Mouse (Mus musculus): ENCODE results near the gene Prdm2.

Prdm2 gene

DNA sequence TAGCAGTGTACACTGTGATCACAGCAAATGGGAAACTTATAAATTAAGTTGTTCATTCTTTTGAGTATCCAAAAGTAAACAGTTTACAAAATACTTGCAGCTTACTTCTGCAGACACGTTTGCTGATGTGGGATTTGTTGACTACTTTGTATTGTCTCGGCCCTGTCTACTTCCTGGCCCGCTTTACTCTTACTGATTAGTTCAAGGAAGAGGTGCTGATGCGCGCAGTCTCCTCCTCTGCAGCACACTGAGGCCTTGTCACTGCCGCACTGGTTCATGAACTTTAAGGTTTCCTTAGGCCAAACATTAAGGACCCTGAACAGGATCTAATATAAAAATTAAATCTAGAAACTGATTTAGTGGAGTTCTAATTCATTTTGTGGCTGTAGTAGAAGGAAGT lies 58.2 kb downstream of the Prdm2 start:
- no peak for DNase-seq (ENCODE audit: low spot score)

DNA sequence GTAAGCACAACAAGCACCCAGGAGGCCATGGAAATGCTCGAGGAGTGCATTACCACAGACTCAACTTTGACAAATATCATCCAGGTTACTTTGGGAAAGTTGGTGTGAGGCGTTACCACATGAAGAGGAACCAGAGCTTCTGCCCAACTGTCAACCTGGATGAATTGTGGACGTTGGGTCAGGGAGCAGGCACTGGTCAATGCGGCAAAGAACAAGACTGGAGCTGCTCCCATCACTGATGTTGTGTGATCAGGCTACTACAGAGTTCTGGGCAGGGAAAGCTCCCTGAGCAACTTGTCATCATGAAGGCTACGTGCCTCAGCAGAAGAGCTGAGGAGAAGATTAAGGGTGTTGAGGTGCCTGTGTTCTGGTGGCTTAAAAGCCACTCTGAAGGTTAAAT lies 60.2 kb downstream of the Prdm2 start:
- DNase-seq (ENCODE audit: low spot score) = no peak

DNA sequence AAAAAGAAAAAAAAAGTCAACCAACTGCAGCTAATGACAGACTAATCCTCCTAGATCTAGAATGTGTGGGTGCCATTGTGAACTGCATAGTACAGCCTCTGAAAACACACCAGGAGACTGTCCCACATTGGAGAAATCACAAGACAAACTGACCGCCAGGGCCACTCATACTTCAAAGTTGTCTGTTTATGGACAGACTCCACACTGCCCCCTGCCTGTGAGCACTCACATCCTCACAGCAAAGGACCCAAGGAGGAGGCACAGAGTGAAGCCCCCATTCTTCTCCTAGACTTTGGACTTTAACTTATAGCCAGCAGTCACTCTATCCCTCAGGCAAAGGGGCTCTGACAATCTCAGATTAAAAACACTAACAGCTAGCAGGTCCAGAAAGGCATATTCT lies 61.5 kb downstream of the Prdm2 start:
- peak; percentile 24 for DNase-seq (ENCODE audit: low spot score)

DNA sequence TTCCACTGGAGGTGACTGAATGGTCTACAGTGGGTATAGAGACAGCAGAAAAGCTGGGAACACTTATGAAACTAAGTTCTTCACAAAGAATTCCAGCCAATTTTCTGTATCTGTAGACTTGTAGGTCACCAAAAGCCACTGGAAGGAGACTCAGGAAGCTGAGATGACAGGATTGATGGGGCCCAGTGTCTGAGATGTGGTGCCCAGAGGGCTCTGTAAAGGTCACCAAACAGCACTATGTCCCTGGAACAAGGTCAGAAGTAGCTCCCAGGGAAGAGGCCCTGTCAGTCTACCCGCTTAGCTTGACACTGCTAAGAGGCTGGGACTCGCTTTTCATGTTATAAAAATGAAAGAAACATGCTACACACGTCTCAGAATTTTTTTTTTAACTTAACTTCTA lies 65.1 kb downstream of the Prdm2 start:
- DNase-seq (ENCODE audit: low spot score) = no peak

DNA sequence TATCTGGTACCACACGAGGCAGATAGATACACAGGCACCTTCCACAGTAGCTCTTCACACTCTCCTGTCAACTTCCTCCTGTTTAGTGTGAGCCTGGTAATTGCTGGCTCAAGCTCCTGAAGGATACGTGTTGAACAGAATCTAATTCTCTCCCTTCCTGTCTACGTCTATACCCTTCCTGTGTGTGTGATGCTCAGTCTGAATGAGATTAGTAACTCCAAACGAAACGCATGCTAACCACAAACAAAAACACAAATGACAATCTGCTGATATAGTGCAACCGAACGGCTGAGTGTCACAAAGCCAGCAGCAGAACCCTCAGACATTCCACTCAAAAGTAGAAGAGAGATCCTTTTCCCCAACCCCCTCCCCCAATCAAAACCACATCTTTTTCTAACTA lies 69.2 kb downstream of the Prdm2 start:
- no peak for DNase-seq (ENCODE audit: low spot score)

DNA sequence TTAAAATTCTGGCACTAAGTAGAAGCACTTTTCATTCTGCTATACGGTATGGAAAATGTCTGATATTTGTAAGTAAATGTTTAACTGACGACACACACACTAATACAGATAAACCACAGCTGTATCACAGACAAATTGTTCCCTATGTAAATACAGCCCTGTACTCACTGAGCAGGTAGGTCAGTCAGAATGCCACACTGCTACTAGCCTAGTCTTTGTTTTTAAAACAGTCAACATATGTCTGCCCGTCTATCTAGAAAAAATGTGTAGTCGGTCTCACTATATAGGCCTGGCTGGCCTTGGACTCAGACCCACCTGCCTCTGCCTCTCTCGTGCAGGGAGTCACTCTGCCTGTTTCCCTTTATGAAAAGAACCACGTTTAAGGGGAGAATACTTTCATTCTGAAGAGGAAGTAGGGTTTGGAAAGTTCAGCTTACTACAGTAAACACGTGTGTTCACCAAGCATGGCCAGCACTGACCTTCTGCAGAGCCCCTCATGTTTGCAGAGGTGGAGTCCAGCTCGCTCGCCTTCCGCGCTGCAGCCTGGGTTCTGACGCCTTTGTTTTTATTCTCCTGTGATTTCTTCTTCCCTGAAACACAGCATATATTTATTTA lies 71.0 kb downstream of the Prdm2 start:
- no peak for DNase-seq (ENCODE audit: low spot score)

DNA sequence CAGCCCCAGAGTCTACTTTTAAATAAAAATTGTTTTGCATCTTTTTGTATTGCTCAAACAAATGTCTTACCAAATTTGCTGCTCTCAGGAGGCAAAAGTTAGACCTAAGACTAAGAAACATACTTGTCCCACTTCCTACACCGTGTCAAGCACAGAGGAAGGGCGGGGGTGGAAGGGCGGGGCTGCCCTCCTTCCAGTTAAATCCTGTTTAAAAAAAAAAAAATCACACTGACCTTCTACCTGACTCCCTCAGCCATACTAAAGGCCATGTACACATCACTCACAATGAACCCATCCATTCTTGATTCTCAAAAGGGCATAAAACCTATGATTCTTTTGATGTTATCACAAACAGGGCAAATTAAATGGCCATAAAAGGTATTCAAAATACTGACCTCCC lies 71.9 kb downstream of the Prdm2 start:
- no peak for DNase-seq (ENCODE audit: low spot score)

DNA sequence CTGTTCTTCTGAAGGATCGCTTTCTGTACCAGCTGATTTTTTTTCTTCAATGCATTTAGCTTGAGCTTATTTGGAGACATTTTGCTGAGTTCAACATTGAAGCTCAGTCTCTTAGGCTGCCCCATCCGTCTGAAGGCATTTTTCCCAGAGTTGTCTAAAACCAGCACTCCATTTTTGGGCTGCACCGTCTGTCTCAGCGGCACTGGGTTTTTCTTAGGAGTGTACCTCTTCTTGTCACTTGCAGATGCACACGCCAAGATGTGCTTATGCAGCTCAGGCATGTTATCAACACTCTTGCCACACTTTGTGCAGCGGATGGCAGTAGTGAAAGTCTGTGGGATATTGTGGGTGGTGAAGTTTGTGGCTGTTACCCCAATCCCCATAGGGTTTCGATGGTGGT lies 80.4 kb downstream of the Prdm2 start:
- DNase-seq (ENCODE audit: low spot score) = no peak

DNA sequence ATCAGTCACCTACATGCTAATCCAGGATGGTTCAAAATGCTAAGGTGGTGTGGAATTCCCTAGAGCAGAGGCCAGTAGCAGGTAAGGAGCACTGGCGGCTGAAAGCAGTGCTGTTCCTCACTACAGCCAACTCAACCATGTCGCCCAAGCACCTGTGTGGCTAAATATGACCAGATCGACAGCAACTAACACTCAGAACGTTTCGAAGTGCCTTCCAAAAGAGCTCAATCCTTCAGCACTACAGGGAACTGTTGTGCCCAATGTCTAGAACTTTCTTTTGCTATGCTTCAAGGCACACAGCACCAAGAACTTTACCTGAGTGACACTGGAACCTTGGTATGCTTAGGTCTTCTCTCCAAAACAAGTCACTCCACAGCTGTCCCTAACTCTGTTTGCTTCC lies 82.4 kb downstream of the Prdm2 start:
- DNase-seq (ENCODE audit: low spot score) = no peak

DNA sequence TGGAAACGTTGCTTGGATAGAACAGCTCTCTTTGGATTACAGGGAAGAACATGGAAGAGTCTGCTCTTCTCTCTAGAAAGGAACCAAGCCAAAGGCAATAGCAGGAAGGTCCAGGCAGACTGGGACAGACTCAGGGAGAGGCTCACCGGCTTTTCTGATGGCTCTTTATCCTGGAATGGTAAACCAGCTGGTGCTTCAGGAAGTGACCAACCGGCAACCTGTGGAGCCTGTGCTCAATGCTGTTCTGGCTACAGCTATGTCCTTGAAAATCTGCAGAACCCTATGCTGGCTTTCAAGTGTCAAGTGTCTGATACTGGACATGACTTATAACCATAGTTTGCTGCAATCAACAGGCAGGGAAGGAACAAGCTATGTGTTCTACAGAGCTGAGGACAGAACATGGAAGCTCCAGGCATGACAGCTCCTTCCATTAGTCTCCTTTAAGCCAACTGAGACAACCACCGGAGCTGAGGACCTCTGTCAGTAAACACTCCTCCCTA lies 83.5 kb downstream of the Prdm2 start:
- no peak for DNase-seq (ENCODE audit: low spot score)

DNA sequence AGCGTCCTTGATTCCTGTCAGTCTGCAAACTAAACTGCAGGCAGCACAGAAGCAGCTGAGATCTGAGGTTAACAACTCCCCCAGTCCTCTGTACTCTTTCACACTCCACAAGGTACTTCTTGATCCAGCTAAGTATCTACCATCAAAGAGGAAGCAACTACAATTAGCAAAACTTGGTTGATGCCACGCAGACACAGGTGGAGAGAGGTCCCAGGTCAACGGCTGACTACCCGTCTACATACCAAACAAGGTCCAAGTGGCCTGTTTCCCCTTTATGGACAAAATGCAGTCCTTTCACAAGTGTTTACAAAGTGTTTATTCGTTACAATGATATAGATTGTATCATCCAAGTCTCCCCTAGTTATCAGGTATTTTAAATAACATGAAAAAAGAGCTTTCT lies 85.6 kb downstream of the Prdm2 start:
- no peak for DNase-seq (ENCODE audit: low spot score)

DNA sequence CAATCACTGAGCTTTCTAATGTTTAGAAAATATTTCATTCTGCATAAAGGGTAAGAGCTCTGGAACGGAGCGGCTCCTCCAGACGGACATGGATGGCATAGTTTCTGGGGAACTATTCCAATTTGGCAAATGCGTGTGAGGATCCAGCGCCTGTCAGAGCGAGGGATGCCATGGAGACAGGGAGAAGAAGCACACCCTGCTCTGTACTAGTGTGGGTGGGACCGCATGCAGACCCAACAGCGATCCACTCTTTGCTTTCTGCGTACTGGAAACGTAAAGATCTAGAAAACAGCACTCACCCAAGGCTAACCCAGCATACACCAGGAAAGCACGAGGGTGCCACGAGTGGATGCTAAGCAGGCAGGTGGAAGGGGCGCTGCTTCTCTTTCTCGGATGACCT lies 86.3 kb downstream of the Prdm2 start:
- DNase-seq (ENCODE audit: low spot score) = no peak

DNA sequence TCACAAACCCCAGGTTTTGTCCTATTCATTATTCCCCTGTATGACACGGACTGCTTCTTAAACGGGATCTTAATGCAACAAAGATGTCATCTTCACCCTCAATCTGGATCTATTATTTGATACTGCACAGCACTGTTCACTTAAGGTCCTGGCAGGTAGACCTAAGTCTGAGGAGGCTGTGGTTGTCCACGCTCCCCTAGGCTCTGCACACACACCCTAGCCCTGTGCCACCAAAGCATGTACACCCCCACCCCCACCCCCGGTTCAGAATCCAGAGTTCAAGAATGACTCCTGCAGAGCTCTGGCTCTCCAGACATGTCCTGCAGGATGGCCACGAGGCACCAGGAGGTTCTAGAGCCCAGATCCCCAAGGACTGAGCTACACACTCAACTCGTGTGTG lies 87.5 kb downstream of the Prdm2 start:
- DNase-seq (ENCODE audit: low spot score) = no peak

DNA sequence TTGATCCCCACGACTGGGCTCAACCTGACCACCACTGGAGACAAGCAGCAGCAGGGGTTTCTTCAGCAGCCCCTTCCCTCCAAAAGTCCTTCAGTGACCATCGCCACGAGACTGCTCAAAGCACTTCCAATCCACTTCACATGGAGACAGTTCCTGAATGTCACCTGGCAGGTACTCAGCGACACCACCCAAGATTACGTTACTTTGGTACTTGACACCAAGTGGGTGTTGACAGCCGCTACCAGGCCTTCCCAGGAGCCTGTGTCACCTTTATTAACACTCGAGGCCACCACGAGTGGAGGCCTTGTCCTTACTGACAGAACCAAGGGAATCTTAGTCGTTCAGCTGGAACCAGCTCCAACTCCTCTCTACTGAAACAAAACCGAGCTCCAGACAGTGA lies 89.8 kb downstream of the Prdm2 start:
- no peak for DNase-seq (ENCODE audit: low spot score)

DNA sequence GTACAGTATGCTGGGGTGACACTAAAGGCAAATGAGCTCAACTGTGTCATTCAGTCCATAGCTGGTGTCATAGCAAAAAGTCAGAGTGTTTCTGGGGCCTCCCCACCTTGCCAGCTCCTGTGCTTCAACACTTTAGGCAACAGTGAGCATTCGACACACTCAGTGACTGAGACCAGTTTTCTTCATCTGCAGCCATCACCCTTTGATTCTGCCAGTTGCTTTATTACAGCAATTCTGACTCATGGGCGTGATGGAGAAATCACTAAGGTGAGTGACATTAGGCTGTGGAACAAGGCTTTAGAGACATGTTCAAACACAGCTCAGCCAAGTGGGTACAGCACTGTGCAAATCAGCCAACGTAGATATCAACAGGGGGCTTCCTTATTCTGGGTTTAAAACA lies 91.6 kb downstream of the Prdm2 start:
- no peak for DNase-seq (ENCODE audit: low spot score)

DNA sequence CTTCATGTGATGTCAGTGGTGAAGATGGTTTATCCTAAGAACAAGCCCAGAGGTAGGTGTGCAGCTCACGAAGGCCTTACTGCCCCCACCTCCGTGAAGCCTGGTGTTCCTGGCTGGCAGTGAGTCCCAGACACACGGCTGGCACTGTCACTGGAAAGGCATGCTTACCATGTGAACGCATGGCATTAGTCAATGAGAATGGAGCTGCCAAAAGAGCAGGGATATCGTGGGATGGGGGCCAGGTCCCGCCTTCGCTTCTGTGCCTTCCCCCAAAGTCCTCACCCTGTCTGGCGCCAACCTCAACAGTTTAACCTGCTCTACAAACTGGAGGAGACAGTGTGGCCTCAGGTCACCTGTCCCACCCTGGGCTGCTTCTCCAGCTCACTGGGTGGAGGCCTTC lies 92.8 kb downstream of the Prdm2 start:
- no peak for DNase-seq (ENCODE audit: low spot score)

DNA sequence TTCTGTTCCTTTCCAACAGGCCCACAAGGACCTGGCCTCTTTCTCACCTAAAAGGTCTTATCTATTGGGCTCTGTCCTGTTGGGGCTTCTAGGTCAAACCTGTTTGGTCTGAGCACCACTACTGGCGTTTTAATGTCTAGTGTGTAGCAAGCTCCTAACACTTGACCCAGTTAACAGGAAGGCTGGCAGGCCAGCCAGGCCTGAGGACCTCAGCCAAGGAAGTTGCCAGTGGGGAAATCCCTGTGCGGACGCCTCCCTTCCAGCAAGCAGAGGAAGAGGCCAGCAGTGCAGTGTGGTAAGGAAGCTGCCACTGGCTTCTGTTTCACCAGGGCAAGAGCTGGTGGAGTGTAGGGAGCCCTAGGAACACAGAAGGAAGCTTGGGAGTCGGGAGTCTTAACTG lies 94.0 kb downstream of the Prdm2 start:
- DNase-seq (ENCODE audit: low spot score) = peak; percentile 63

DNA sequence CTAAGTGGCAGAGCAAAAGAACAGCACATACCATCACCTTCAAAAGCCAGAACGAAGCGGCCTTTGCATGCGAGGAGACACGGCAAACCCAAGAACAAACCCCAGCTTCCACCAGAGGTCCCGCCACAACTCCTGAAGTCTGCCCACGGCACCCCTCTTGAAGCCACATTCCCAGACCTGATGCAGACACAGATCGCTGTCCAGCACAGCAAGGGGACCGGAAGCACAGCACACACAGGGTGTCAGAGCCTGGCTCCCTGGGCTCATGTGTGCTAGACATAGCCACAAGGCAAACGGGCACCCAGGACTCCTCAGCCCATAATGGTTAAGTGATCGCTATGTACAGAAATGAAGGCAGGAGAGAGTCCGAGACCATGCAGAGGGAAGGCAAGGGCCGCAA lies 96.9 kb downstream of the Prdm2 start:
- DNase-seq (ENCODE audit: low spot score) = no peak

DNA sequence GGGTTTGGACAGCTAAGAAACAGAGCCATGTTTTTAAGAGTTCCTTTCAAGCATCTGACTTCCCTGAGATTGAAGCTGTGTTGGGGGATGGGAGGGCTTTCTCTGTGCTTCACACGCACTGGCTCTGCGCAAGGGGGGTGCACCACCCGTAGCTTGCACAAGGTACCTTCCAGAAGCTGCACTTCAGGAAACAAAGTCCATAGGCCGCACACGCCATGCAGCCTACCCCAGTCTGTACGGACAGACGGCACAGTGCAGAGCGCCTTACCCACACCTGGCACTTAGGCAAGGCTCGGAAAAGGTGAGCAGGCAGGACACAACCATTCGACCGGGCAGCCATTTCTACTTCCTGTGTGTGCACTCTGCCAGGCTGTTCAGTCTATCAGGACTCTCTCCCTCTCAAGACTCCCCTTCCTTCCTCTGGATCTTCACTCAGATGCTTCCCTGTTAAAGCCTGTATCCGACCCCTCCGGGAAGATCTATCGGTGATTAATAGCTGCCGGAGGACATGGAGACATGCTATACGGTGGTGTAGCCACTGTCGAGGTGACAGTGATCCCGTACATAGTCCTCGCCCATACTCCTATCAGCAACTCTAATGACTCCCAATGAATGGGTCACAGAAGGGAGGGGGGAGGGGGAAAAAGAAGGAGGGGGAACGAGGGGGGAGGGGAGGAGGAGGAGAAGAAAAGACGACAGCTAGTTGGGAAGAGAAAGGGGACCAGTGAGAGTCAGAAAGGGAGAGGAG lies 98.4 kb downstream of the Prdm2 start:
- DNase-seq (ENCODE audit: low spot score) = no peak

DNA sequence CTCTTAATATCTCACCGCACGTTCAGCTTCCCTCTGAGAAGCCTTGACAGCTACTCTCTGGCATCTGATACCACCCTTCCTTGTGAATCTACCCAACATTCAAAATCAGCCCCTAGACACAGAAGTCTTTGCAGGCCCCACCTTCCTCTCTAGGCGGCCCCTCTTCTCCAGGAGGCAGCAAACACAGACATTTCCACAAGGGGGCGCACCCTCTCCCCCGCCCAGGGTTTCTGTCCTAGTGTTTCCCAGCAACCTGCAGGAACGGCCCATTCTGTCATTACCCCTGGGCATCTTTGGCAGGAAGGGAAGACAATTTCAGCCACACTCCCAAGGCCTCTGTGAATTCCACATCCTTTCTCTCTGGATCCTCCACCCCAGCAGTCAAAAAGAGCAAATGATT lies 99.8 kb downstream of the Prdm2 start:
- peak; percentile 57 for DNase-seq (ENCODE audit: low spot score)

DNA sequence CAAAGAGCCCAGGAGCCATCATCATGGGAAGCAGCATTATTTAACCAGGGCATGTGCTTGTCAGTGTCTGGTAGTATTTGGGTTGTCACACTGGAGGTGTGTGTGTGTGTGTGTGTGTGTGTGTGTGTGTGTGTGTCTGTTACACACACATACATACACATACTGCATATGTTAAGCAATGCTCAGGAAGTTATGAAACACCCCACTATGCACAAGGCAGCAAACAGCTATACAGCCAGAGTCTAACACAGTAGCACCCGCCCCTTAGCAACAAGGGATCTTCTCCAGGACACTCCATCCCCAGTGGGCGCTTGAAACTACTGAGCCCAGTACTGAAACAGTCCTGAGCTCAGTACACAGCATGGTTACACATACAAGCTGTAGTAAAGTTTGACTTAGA lies 100.4 kb downstream of the Prdm2 start:
- no peak for DNase-seq (ENCODE audit: low spot score)

DNA sequence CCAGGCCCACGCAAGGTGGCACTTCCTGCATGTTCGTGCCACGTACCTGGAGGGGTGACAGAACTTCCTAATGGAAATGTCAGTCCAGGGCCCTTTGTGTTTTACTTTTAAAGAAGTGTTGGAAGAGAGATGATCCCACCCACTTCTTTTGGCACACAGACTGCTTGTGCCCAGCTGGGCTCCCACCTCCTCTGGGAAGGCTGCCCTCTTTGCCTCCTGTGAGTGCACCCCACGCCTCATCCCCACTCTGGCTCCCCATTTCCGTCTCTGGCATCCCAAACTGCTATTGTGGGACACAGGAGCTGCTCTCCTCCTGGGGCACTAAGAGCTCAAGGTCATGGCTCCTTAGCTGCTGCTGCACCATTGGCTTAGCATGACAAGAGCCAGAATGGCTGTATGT lies 100.9 kb downstream of the Prdm2 start:
- no peak for DNase-seq (ENCODE audit: low spot score)

DNA sequence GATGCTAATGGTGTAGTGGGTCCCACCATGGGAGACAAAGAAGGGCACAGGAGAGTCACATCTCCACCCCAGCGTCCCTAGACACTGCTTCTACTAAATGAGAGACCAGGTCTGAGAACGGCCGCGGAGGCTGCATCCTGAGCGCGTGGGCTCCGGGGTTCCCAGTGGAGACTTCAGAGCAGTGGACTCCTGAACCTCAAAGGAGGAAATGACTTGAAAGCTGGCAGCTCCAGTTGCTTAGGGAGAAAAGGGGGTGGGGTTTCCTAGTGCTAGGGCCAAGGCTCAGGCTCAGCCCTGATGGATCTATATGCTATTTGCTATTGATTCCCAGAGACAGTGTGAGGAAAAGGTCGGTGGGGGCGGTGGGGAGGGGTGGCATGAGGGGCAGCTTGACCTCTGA lies 104.2 kb downstream of the Prdm2 start:
- no peak for DNase-seq (ENCODE audit: low spot score)

DNA sequence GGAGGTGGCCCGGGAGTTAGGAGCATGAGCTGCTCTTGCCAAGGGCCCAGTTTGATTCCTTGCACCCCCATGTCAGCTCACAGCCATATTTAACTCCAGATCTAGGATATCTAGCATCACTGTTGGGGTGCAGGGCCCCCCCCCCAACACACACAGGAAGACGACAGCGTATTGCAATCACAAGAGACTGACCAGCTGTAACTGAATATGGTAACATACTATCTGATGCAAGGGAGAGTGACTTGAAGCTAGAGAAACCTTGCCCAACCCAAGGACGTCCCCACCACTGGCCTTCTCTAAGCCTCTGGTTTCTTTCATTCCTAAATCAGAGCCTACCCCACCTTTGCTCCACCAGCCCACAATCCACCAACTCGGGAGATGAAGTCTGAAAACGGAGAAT lies 105.8 kb downstream of the Prdm2 start:
- no peak for DNase-seq (ENCODE audit: low spot score)
